Mouse (Mus musculus): Measurements from ENCODE around the gene Gm42688.

- TF ChIP-seq CTCF (IDR thresholded peaks at IDR 0.05; ENCODE audit: extremely low read depth, insufficient read length, insufficient replicate concordance, low read depth, low read length) (no peak), POLR2A (IDR thresholded peaks at IDR 0.05; ENCODE audit: low read depth, low read length) (no peak)
Measured at GRCm38 (mm10) chr6:83104158-83104557, 2.7 kb downstream of the Gm42688 start.
